Mouse (Mus musculus) E14TG2a.4 (cell line): ENCODE measurements around the gene Parp3.
A peak's percentile ranks its signal among the peaks of the same experiment; 100 is the strongest.

Experiments
- H3K27me3 ChIP-seq: 2 replicates; pipeline ENCODE4 v1.6.1; 2014; ENCODE audit warnings: low read length, control low read depth; ENCODE audit not compliant: insufficient read depth
- H3K36me3 ChIP-seq: 2 replicates; pipeline ENCODE4 v1.6.1; 2014; ENCODE audit warnings: low read length, control low read depth; ENCODE audit not compliant: insufficient read depth
- H3K4me1 ChIP-seq: replicated peaks from 2 replicates; pipeline ENCODE4 v1.6.1; 2014; ENCODE audit warnings: low read depth, low read length, control low read depth
- H3K4me3 ChIP-seq: replicated peaks from 2 replicates; pipeline ENCODE4 v1.5.1; 2014; ENCODE audit warnings: mild to moderate bottlenecking, low read length
- H3K9me3 ChIP-seq: 2 replicates; pipeline ENCODE4 v1.6.1; 2014; ENCODE audit warnings: low read length, control low read depth
- CTCF ChIP-seq: conservative IDR thresholded peaks from 2 replicates; pipeline ENCODE4 v1.5.1; 2014; ENCODE audit warnings: low read length
- NANOG ChIP-seq: IDR thresholded peaks from 2 replicates; pipeline ENCODE4 v1.6.1; 2014; ENCODE audit warnings: borderline replicate concordance, low read length, mixed read lengths
- POU5F1 ChIP-seq: IDR thresholded peaks from 2 replicates; pipeline ENCODE4 v1.6.1; 2014; ENCODE audit warnings: low read length, borderline replicate concordance

Parp3 gene

GRCm38 (mm10) chr9:106478101-106478500 lies 1.4 kb upstream of the Parp3 start:
- TF ChIP-seq POU5F1 (no peak), CTCF (no peak), NANOG (no peak)
- Histone ChIP-seq H3K4me1 (peaks cover 82% of the 10 kb centered on the region), H3K9me3 (no peaks in the 10 kb centered on the region), H3K4me3 (peak overlapping the region; percentile 89), H3K27me3 (no peaks in the 10 kb centered on the region), H3K36me3 (peaks cover 45% of the 10 kb centered on the region)

- H3K9me3 ChIP-seq: no peaks in the 10 kb centered on the region
- peaks cover 40% of the 10 kb centered on the region for H3K36me3 ChIP-seq
- no peaks in the 10 kb centered on the region for H3K27me3 ChIP-seq
- peak overlapping the region; percentile 89 for H3K4me3 ChIP-seq
- peaks cover 82% of the 10 kb centered on the region for H3K4me1 ChIP-seq
- TF ChIP-seq POU5F1 (no peak), CTCF (no peak), NANOG (no peak)
These were observed 900 bp upstream of the Parp3 start for GRCm38 (mm10) chr9:106477649-106478048.

GRCm38 (mm10) chr9:106476002-106476923 lies 486 bp downstream of the Parp3 start:
- Histone ChIP-seq H3K36me3 (peaks cover 27% of the 10 kb centered on the region), H3K4me3 (peak overlapping the region; percentile 52), H3K9me3 (no peaks in the 10 kb centered on the region), H3K4me1 (peaks cover 87% of the 10 kb centered on the region), H3K27me3 (no peaks in the 10 kb centered on the region)
- TF ChIP-seq CTCF (no peak), POU5F1 (no peak), NANOG (no peak)

- TF ChIP-seq CTCF: no peak
- TF ChIP-seq POU5F1: no peak
- TF ChIP-seq NANOG: no peak
- Histone ChIP-seq H3K27me3 (no peaks in the 10 kb centered on the region), H3K4me3 (peak within 1 kb of the TSS; percentile 52), H3K4me1 (peaks cover 87% of the 10 kb centered on the region), H3K9me3 (no peaks in the 10 kb centered on the region), H3K36me3 (peaks cover 21% of the 10 kb centered on the region)
These were observed 1.1 kb downstream of the Parp3 start, which contains the start of gene Rrp9 for GRCm38 (mm10) chr9:106475663-106476001. Gene Rrp9 (plus strand): TSS chr9:106475963.

GRCm38 (mm10) chr9:106475046-106475445 lies 1.7 kb downstream of the Parp3 start:
- Histone ChIP-seq H3K27me3 (no peaks in the 10 kb centered on the region), H3K9me3 (no peaks in the 10 kb centered on the region)
- no peak for TF ChIP-seq NANOG
- TF ChIP-seq CTCF: no peak
- no peak for TF ChIP-seq POU5F1

GRCm38 (mm10) chr9:106474456-106474855 lies 2.3 kb downstream of the Parp3 start:
- Histone ChIP-seq H3K9me3 (no peaks in the 10 kb centered on the region), H3K27me3 (no peaks in the 10 kb centered on the region), H3K4me3 (0 out of 2 replicates have a peak overlapping the region, but pooled peaks have one; percentile 13), H3K36me3 (peaks cover 9% of the 10 kb centered on the region), H3K4me1 (peaks cover 82% of the 10 kb centered on the region)
- peak; percentile 61 for TF ChIP-seq CTCF
- TF ChIP-seq POU5F1: no peak
- TF ChIP-seq NANOG: no peak

More at GRCm38 (mm10) chr9:106475046-106475445, 1.7 kb downstream of the Parp3 start:
- Histone ChIP-seq H3K36me3 (peaks cover 15% of the 10 kb centered on the region), H3K4me1 (peaks cover 82% of the 10 kb centered on the region), H3K4me3 (peak overlapping the region; percentile 52)

- no peaks in the 10 kb centered on the region for H3K27me3 ChIP-seq
- H3K4me1 ChIP-seq: peaks cover 81% of the 10 kb centered on the region
- H3K9me3 ChIP-seq: no peaks in the 10 kb centered on the region
- TF ChIP-seq NANOG: no peak
- no peak for TF ChIP-seq POU5F1
- no peak for TF ChIP-seq CTCF
- H3K36me3 ChIP-seq: 0 out of 2 replicates have a peak, but pooled peaks cover 2% of the 10 kb centered on the region
- H3K4me3 ChIP-seq: no peak overlapping the region
These were observed 3.0 kb downstream of the Parp3 start for GRCm38 (mm10) chr9:106473753-106474105.

GRCm38 (mm10) chr9:106473081-106473752 lies 3.5 kb downstream of the Parp3 start:
- Histone ChIP-seq H3K36me3 (no peaks in the 10 kb centered on the region), H3K9me3 (no peaks in the 10 kb centered on the region), H3K4me3 (no peak overlapping the region), H3K4me1 (peaks cover 77% of the 10 kb centered on the region), H3K27me3 (no peaks in the 10 kb centered on the region)
- no peak for TF ChIP-seq NANOG
- no peak for TF ChIP-seq POU5F1
- TF ChIP-seq CTCF: no peak
